Mouse (Mus musculus): ENCODE measurements around the gene Ppp1r16b.

- TF ChIP-seq CTCF (IDR thresholded peaks at IDR 0.05; ENCODE audit: low read depth, low read length), result no peak
- TF ChIP-seq POLR2A (IDR thresholded peaks at IDR 0.05; ENCODE audit: insufficient read depth, low read length), result no peak
These were observed 22.6 kb downstream of the Ppp1r16b start for GRCm38 (mm10) chr2:158687804-158688241.

All from ES-Bruce4 (cell line).